Mouse (Mus musculus) layer of hippocampus, adult 9-11 months (tissue): ENCODE data around the gene Khnyn.
A peak's percentile ranks its signal among the peaks of the same experiment; 100 is the strongest.

Source experiments
- DNase-seq: peaks from one replicate; pipeline ENCODE4 v3.0.0; 2022

Gene Khnyn

GRCm38 (mm10) chr14:55884713-55885113 is at the start of gene Khnyn:
Gene Khnyn, plus strand, starts transcription at chr14:55884947.
- peak; percentile 88 for DNase-seq

- no peak for DNase-seq
Observed at GRCm38 (mm10) chr14:55838312-55838711, 46.4 kb upstream of the Khnyn start.

- no peak for DNase-seq
Observed at GRCm38 (mm10) chr14:55838740-55839139, 46.0 kb upstream of the Khnyn start.

- DNase-seq: no peak
Observed at GRCm38 (mm10) chr14:55840853-55841366, 43.8 kb upstream of the Khnyn start.

- no peak for DNase-seq
Observed at GRCm38 (mm10) chr14:55842794-55843193, 42.0 kb upstream of the Khnyn start.

GRCm38 (mm10) chr14:55845506-55846294 is 39.0 kb upstream of the Khnyn start:
- no peak for DNase-seq

GRCm38 (mm10) chr14:55850885-55851284 is 33.9 kb upstream of the Khnyn start:
- DNase-seq: no peak

GRCm38 (mm10) chr14:55852646-55853551 is 31.8 kb upstream of the Khnyn start:
- no peak for DNase-seq

- DNase-seq: no peak
Observed at GRCm38 (mm10) chr14:55853621-55854285, 31.0 kb upstream of the Khnyn start, which contains the start of gene Nynrin. Gene Nynrin, plus strand, starts transcription at chr14:55854010.

GRCm38 (mm10) chr14:55854406-55855100 is 30.2 kb upstream of the Khnyn start:
- DNase-seq: no peak

GRCm38 (mm10) chr14:55855101-55855561 is 29.6 kb upstream of the Khnyn start:
- no peak for DNase-seq

GRCm38 (mm10) chr14:55857588-55857987 is 27.2 kb upstream of the Khnyn start:
- no peak for DNase-seq

GRCm38 (mm10) chr14:55862186-55862585 is 22.6 kb upstream of the Khnyn start:
- no peak for DNase-seq

- DNase-seq: no peak
Observed at GRCm38 (mm10) chr14:55862970-55863369, 21.8 kb upstream of the Khnyn start.

GRCm38 (mm10) chr14:55863773-55864172 is 21.0 kb upstream of the Khnyn start:
- no peak for DNase-seq

- no peak for DNase-seq
Observed at GRCm38 (mm10) chr14:55866962-55867361, 17.8 kb upstream of the Khnyn start.

GRCm38 (mm10) chr14:55868230-55869026 is 16.3 kb upstream of the Khnyn start:
- DNase-seq: no peak

GRCm38 (mm10) chr14:55869538-55869937 is 15.2 kb upstream of the Khnyn start:
- DNase-seq: no peak

- no peak for DNase-seq
Observed at GRCm38 (mm10) chr14:55872039-55872438, 12.7 kb upstream of the Khnyn start.

GRCm38 (mm10) chr14:55872551-55872950 is 12.2 kb upstream of the Khnyn start:
- DNase-seq: no peak

- DNase-seq: no peak
Observed at GRCm38 (mm10) chr14:55873242-55873713, 11.5 kb upstream of the Khnyn start.
